Mouse (Mus musculus): ENCODE results near the gene Anxa6.

- TF ChIP-seq EP300 (IDR thresholded peaks at IDR 0.05; ENCODE audit: low read depth in 1 of 2, low read length in 2 of 2) (no peak), MAZ (IDR thresholded peaks at IDR 0.05; ENCODE audit: low read depth, low read length) (no peak), ZNF384 (IDR thresholded peaks at IDR 0.05; ENCODE audit: low read depth, low read length) (no peak), POLR2A (IDR thresholded peaks at IDR 0.05; ENCODE audit: control insufficient read depth in 1 of 2, insufficient read depth in 1 of 2, low read depth in 1 of 2, low read length in 2 of 2, poor library complexity in 1 of 2) (no peak), CTCF (IDR thresholded peaks at IDR 0.05 in 2 of 3, conservative IDR thresholded peaks at IDR 0.05 in 1 of 3; ENCODE audit: control insufficient read depth in 1 of 3, insufficient read depth in 1 of 3, low read depth in 2 of 3, low read length in 3 of 3, poor library complexity in 1 of 3, severe bottlenecking in 1 of 3) (no peak), MAFK (IDR thresholded peaks at IDR 0.05; ENCODE audit: borderline replicate concordance, low read depth, low read length) (no peak), UBTF (IDR thresholded peaks at IDR 0.05; ENCODE audit: borderline replicate concordance, insufficient read depth, low read depth, low read length) (no peak), MXI1 (IDR thresholded peaks at IDR 0.05; ENCODE audit: low read depth, low read length) (no peak), BHLHE40 (IDR thresholded peaks at IDR 0.05; ENCODE audit: borderline replicate concordance, low read depth, low read length) (no peak), NRF1 (IDR thresholded peaks at IDR 0.05; ENCODE audit: insufficient read depth, low read depth, low read length, poor library complexity, severe bottlenecking) (no peak), USF1 (IDR thresholded peaks at IDR 0.05; ENCODE audit: low read depth, low read length) (no peak), GATA1 (IDR thresholded peaks at IDR 0.05; ENCODE audit: low read depth, low read length) (no peak), ETS1 (IDR thresholded peaks at IDR 0.05; ENCODE audit: low read depth, low read length) (no peak)
Observed at GRCm38 (mm10) chr11:54988754-54989349, 44.4 kb downstream of the Anxa6 start.
